Mouse (Mus musculus) stomach, postnatal 0 days (tissue): ENCODE data around the gene Hoxa10.

ENCODE experiments used
- CTCF ChIP-seq: IDR thresholded peaks from 2 replicates; pipeline ENCODE4 v1.5.1; 2016; ENCODE audit warnings: antibody characterized with exemption, low read depth, mild to moderate bottlenecking, moderate library complexity
- EP300 ChIP-seq: optimal IDR thresholded peaks from 2 replicates; pipeline ENCODE3; 2016; ENCODE audit warnings: antibody characterized with exemption

DNA sequence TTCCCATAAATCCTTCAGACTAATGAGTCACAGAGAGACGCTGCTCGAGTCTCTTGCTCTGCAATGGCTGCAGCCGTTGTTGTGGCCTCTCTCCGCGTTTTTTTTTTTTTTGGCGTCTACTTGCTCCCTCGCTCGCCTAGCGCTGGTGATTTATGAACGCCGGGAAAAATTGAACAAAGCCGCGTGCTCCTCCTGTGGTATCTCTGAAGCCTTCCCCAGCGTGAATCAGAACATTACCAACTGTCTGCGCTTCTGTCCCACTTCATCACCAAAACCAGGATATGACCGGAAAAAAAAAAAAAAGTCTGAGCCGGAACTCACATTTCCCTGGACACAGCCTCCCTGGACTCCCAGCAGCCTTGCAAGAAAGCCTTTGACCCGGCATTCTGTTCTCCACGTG is 55.4 kb downstream of the Hoxa10 start:
- TF ChIP-seq CTCF (no peak), EP300 (no peak)
